Mouse (Mus musculus): ENCODE data around the gene Padi3. TPM values are rescaled to one million over a fixed set of nuclear protein-coding genes. Genes with fewer than 3 reads are reported as not detected.

Gene Padi3
- polyA plus RNA-seq, 1 experiment: 0.14 TPM

DNA sequence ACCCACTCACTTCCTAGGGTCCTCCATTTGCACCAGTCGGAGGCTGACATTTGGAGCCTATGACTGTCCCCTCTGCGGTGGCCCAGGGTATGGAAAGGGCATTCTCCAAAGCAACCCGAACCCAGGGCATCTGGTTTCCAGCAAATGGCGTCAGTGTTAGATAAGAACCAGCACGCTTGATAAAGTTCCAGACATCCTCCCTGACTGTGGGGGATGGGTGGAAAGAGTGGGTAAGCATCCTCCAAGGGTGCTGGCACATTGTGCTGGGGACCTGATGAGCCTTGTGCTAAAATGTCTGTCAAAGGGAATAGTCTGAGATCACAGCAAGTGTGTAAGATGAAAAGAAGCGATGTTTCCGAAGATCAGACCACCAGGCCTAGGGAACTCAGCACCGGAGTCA is 1.7 kb upstream of the Padi3 start:
- H3K4me1 ChIP-seq (ENCODE audit: control insufficient read depth, insufficient read depth, insufficient read length): peaks cover 5% of the 10 kb centered on the region; the same call in 1 of the 2 replicates
- 74% methylated on average over 8 of the region's 8 CpGs for WGBS

GRCm38 (mm10) chr4:140809118-140809517 is 1.3 kb downstream of the Padi3 start:
- no peaks in the 10 kb centered on the region for H3K4me1 ChIP-seq (ENCODE audit: control insufficient read depth, insufficient read depth, insufficient read length)
- H3K4me3 ChIP-seq (ENCODE audit: extremely low read depth, insufficient read depth, insufficient read length): no peak overlapping the region
- no peaks in the 10 kb centered on the region for H3K36me3 ChIP-seq (ENCODE audit: control insufficient read depth, insufficient read depth, low read length)
- 71% methylated on average over 8 of the region's 8 CpGs for WGBS
- TF ChIP-seq POLR2A (IDR thresholded peaks at IDR 0.05; ENCODE audit: low read depth, low read length) (no peak), CTCF (IDR thresholded peaks at IDR 0.05; ENCODE audit: extremely low read depth, insufficient read depth, insufficient read length, insufficient replicate concordance) (no peak)
- no peaks in the 10 kb centered on the region for H3K27me3 ChIP-seq (ENCODE audit: control insufficient read depth, insufficient read depth, low read length)
- DNase-seq (ENCODE audit: low read depth in 1 of 2, low spot score in 2 of 2): no peak
- H3K27ac ChIP-seq (ENCODE audit: insufficient read depth, low read length): no peak overlapping the region

More for the DNA sequence above, 1.7 kb upstream of the Padi3 start:
- H3K4me3 ChIP-seq (ENCODE audit: extremely low read depth, insufficient read depth, insufficient read length): no peak overlapping the region
- TF ChIP-seq CTCF (IDR thresholded peaks at IDR 0.05; ENCODE audit: extremely low read depth, insufficient read depth, insufficient read length, insufficient replicate concordance): no peak
- no peak for TF ChIP-seq POLR2A (IDR thresholded peaks at IDR 0.05; ENCODE audit: low read depth, low read length)
- DNase-seq (ENCODE audit: low read depth in 1 of 2, low spot score in 2 of 2): no peak
- no peak overlapping the region for H3K27ac ChIP-seq (ENCODE audit: insufficient read depth, low read length)
- no peaks in the 10 kb centered on the region for H3K36me3 ChIP-seq (ENCODE audit: control insufficient read depth, insufficient read depth, low read length)
- no peaks in the 10 kb centered on the region for H3K27me3 ChIP-seq (ENCODE audit: control insufficient read depth, insufficient read depth, low read length)

DNA sequence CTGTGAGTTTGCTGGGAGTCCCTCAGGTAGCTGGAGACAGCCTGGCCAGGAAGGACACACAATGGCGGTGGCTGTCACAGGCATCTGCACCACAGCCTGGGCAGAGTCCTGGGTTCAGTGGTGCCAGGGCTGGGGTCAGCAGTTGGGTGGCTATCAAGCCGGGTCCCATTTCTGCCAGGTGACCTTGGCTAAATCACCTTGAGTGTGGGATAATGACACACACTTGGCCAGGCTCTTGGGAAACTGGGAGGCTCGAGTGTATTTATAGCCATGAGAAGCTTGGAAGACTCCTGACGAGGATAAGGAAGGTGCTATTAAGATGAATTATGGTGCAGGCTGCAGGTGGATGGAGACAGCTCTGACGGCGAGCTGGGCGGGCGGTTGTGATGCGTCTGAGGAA is 5.8 kb downstream of the Padi3 start:
- H3K36me3 ChIP-seq (ENCODE audit: control insufficient read depth, insufficient read depth, low read length): no peaks in the 10 kb centered on the region
- 90% methylated on average over 9 of the region's 9 CpGs for WGBS
- DNase-seq (ENCODE audit: low read depth in 1 of 2, low spot score in 2 of 2): no peak
- H3K4me1 ChIP-seq (ENCODE audit: control insufficient read depth, insufficient read depth, insufficient read length): no peaks in the 10 kb centered on the region
- H3K27me3 ChIP-seq (ENCODE audit: control insufficient read depth, insufficient read depth, low read length): no peaks in the 10 kb centered on the region
- H3K4me3 ChIP-seq (ENCODE audit: extremely low read depth, insufficient read depth, insufficient read length): no peak overlapping the region
- H3K27ac ChIP-seq (ENCODE audit: insufficient read depth, low read length): no peak overlapping the region
- TF ChIP-seq POLR2A (IDR thresholded peaks at IDR 0.05; ENCODE audit: low read depth, low read length) (no peak), CTCF (IDR thresholded peaks at IDR 0.05; ENCODE audit: extremely low read depth, insufficient read depth, insufficient read length, insufficient replicate concordance) (no peak)

DNA sequence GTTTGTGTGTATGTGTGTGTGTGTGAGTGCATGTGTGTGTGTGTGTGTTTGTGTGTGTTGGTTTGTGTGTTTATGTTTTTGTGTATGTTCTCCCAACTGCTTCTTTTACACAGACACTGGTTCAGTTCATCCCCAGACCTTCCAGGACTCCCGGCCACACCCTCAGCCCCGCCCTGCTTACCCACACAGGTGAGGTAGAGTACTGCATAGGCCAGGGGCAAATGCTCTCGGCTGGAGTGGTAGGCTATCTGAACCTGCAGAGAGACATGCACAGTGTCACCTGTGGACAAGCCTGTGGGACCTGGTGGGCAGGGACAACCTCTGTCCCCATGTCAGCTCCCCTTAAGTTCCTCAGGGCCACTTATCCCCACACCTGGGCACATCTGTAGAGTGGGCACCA is 9.1 kb downstream of the Padi3 start:
- TF ChIP-seq POLR2A (IDR thresholded peaks at IDR 0.05; ENCODE audit: low read depth, low read length): no peak
- TF ChIP-seq CTCF (IDR thresholded peaks at IDR 0.05; ENCODE audit: extremely low read depth, insufficient read depth, insufficient read length, insufficient replicate concordance): no peak
- Histone ChIP-seq H3K4me3 (ENCODE audit: extremely low read depth, insufficient read depth, insufficient read length) (no peak overlapping the region), H3K27ac (ENCODE audit: insufficient read depth, low read length) (no peak overlapping the region), H3K4me1 (ENCODE audit: control insufficient read depth, insufficient read depth, insufficient read length) (no peaks in the 10 kb centered on the region), H3K27me3 (ENCODE audit: control insufficient read depth, insufficient read depth, low read length) (no peaks in the 10 kb centered on the region), H3K36me3 (ENCODE audit: control insufficient read depth, insufficient read depth, low read length) (no peaks in the 10 kb centered on the region)
- WGBS: 92% methylated on average over 3 of the region's 3 CpGs
- no peak for DNase-seq (ENCODE audit: low read depth in 1 of 2, low spot score in 2 of 2)

DNA sequence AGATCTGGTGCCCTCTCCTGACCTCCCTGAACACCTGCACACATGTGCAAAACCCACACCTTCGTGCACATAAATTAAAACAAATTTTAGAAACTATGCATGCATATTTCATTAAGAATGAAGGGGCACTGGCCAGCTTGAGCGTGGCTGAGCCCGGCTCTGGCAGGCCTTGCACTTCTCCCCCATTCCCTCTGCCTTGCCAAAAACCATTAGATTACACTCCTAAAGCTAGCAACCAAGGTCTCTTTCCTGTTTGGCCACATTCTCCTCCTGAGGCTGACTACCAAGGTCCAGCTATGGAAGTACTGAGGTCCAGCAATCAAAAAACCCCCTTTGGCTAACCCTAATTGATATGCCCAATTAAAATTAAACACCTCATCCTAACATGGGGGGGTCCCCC is 13.7 kb downstream of the Padi3 start:
- WGBS: 88% methylated on average over 3 of the region's 3 CpGs
- Histone ChIP-seq H3K36me3 (ENCODE audit: control insufficient read depth, insufficient read depth, low read length) (no peaks in the 10 kb centered on the region), H3K4me1 (ENCODE audit: control insufficient read depth, insufficient read depth, insufficient read length) (no peaks in the 10 kb centered on the region), H3K27me3 (ENCODE audit: control insufficient read depth, insufficient read depth, low read length) (no peaks in the 10 kb centered on the region), H3K27ac (ENCODE audit: insufficient read depth, low read length) (no peak overlapping the region), H3K4me3 (ENCODE audit: extremely low read depth, insufficient read depth, insufficient read length) (no peak overlapping the region)
- DNase-seq (ENCODE audit: low read depth in 1 of 2, low spot score in 2 of 2): no peak
- TF ChIP-seq CTCF (IDR thresholded peaks at IDR 0.05; ENCODE audit: extremely low read depth, insufficient read depth, insufficient read length, insufficient replicate concordance): no peak

GRCm38 (mm10) chr4:140794678-140795077 is 15.8 kb downstream of the Padi3 start:
- Histone ChIP-seq H3K4me1 (ENCODE audit: control insufficient read depth, insufficient read depth, insufficient read length) (no peaks in the 10 kb centered on the region), H3K27me3 (ENCODE audit: control insufficient read depth, insufficient read depth, low read length) (no peaks in the 10 kb centered on the region), H3K4me3 (ENCODE audit: extremely low read depth, insufficient read depth, insufficient read length) (no peak overlapping the region), H3K27ac (ENCODE audit: insufficient read depth, low read length) (no peak overlapping the region), H3K36me3 (ENCODE audit: control insufficient read depth, insufficient read depth, low read length) (no peaks in the 10 kb centered on the region)
- WGBS: 95% methylated on average over 9 of the region's 9 CpGs
- DNase-seq (ENCODE audit: low read depth in 1 of 2, low spot score in 2 of 2): no peak
- TF ChIP-seq POLR2A (IDR thresholded peaks at IDR 0.05; ENCODE audit: low read depth, low read length): no peak
- TF ChIP-seq CTCF (IDR thresholded peaks at IDR 0.05; ENCODE audit: extremely low read depth, insufficient read depth, insufficient read length, insufficient replicate concordance): no peak

DNA sequence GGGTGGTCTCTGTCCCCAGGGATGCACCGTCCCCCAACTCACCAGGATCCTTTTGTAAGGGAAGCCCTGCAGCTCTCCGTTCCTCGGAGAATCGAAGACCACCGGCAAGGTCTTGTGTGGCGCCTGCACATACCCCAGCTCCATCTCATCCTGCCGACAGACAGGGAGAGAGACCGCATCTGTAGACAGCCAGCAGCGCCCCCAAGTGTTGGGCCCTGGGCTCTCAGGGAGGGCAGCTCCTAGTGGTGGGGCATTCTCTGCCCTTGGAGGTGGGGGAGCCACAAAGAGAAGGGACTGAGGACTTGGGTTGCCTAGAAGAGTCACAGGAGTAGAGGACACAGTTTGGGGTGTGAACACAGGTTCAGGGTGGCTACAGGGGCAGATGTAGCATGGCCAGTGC is 16.7 kb downstream of the Padi3 start:
- Histone ChIP-seq H3K27ac (ENCODE audit: insufficient read depth, low read length) (no peak overlapping the region), H3K4me1 (ENCODE audit: control insufficient read depth, insufficient read depth, insufficient read length) (no peaks in the 10 kb centered on the region), H3K4me3 (ENCODE audit: extremely low read depth, insufficient read depth, insufficient read length) (no peak overlapping the region), H3K36me3 (ENCODE audit: control insufficient read depth, insufficient read depth, low read length) (no peaks in the 10 kb centered on the region), H3K27me3 (ENCODE audit: control insufficient read depth, insufficient read depth, low read length) (no peaks in the 10 kb centered on the region)
- DNase-seq (ENCODE audit: low read depth in 1 of 2, low spot score in 2 of 2): no peak
- WGBS: 82% methylated on average over 9 of the region's 9 CpGs
- no peak for TF ChIP-seq POLR2A (IDR thresholded peaks at IDR 0.05; ENCODE audit: low read depth, low read length)
- peak; percentile 15; the same call in 1 of the 2 replicates for TF ChIP-seq CTCF (IDR thresholded peaks at IDR 0.05; ENCODE audit: extremely low read depth, insufficient read depth, insufficient read length, insufficient replicate concordance)

All from spleen, adult 2 months (tissue).